Mouse (Mus musculus) right cerebral cortex, postnatal 25 days (tissue): ENCODE results near the gene Hdgfl3.

Experiments used
- DNase-seq: peaks from one replicate; pipeline ENCODE4 v3.0.0; 2022

Hdgfl3 gene

GRCm38 (mm10) chr7:81934267-81934745 is at the start of gene Hdgfl3:
Hdgfl3 (minus strand) TSS chr7:81934473.
- peak; percentile 83 for DNase-seq

- no peak for DNase-seq
Observed at GRCm38 (mm10) chr7:81983651-81984050, 49.4 kb upstream of the Hdgfl3 start.

GRCm38 (mm10) chr7:81978304-81978703 is 44.0 kb upstream of the Hdgfl3 start:
- no peak for DNase-seq

GRCm38 (mm10) chr7:81974616-81975015 is 40.3 kb upstream of the Hdgfl3 start:
- DNase-seq, result no peak

GRCm38 (mm10) chr7:81973939-81974338 is 39.7 kb upstream of the Hdgfl3 start:
- DNase-seq, result no peak

- no peak for DNase-seq
Observed at GRCm38 (mm10) chr7:81973339-81973738, 39.1 kb upstream of the Hdgfl3 start.

GRCm38 (mm10) chr7:81968975-81969374 is 34.7 kb upstream of the Hdgfl3 start:
- DNase-seq, result no peak

- no peak for DNase-seq
Observed at GRCm38 (mm10) chr7:81968451-81968850, 34.2 kb upstream of the Hdgfl3 start.

- DNase-seq, result no peak
Observed at GRCm38 (mm10) chr7:81966195-81966594, 31.9 kb upstream of the Hdgfl3 start.

- no peak for DNase-seq
Observed at GRCm38 (mm10) chr7:81959704-81960103, 25.4 kb upstream of the Hdgfl3 start.

- DNase-seq, result no peak
Observed at GRCm38 (mm10) chr7:81954208-81954846, 20.1 kb upstream of the Hdgfl3 start.

- peak; percentile 37 for DNase-seq
Observed at GRCm38 (mm10) chr7:81950499-81950898, 16.2 kb upstream of the Hdgfl3 start.

GRCm38 (mm10) chr7:81945398-81945797 is 11.1 kb upstream of the Hdgfl3 start:
- no peak for DNase-seq

GRCm38 (mm10) chr7:81934806-81935205 is 533 bp upstream of the Hdgfl3 start:
- no peak for DNase-seq

- peak; percentile 77 for DNase-seq
Observed at GRCm38 (mm10) chr7:81933601-81934266, 539 bp downstream of the Hdgfl3 start.

- no peak for DNase-seq
Observed at GRCm38 (mm10) chr7:81933061-81933600, 1.1 kb downstream of the Hdgfl3 start.

- DNase-seq, result no peak
Observed at GRCm38 (mm10) chr7:81932521-81933045, 1.7 kb downstream of the Hdgfl3 start.

- no peak for DNase-seq
Observed at GRCm38 (mm10) chr7:81928998-81929397, 5.3 kb downstream of the Hdgfl3 start.

GRCm38 (mm10) chr7:81921379-81921952 is 12.8 kb downstream of the Hdgfl3 start:
- no peak for DNase-seq

GRCm38 (mm10) chr7:81920314-81920713 is 14.0 kb downstream of the Hdgfl3 start:
- no peak for DNase-seq

- no peak for DNase-seq
Observed at GRCm38 (mm10) chr7:81918316-81918715, 16.0 kb downstream of the Hdgfl3 start.

- DNase-seq, result no peak
Observed at GRCm38 (mm10) chr7:81904926-81905325, 29.3 kb downstream of the Hdgfl3 start.

GRCm38 (mm10) chr7:81904094-81904493 is 30.2 kb downstream of the Hdgfl3 start:
- no peak for DNase-seq

- no peak for DNase-seq
Observed at GRCm38 (mm10) chr7:81899361-81899760, 34.9 kb downstream of the Hdgfl3 start.
